Mouse (Mus musculus): ENCODE data around the gene Comtd1. TPM values are rescaled to one million over a fixed set of nuclear protein-coding genes. Genes with fewer than 3 reads are reported as not detected.

The Comtd1 gene
- polyA plus RNA-seq, 1 experiment from 2014 or later, result 59.0 TPM

DNA sequence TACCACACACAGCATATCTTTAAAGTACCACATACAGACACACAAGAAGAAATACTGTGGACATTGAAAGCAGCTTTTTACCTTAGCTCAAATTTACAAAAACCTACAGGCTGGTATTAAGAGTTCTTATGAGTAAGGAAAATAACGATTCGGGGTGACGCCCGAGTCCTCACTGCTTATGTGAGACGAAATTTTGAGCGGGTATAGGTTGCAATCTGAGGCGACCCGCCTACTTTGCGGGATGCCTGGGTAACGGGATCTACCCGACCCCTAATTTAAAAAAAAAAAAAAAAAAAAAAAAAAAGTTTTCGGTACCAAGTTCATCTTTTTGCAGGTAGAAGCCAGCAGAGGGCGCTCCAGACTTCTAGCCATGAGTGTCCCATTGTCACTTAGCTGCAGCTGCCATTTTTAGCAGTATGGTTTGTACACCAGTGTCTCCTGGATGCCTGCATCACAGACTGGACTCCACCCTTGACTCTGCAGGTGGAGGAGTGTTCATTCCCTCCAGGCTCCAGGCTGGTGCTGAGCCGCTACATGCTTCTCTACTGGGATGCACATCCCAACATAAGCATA, 36.1 kb downstream of the Comtd1 start:
- Histone ChIP-seq H3K4me1 (replicated peaks; ENCODE audit: control insufficient read depth, insufficient read depth, low read length) (peaks cover 14% of the 10 kb centered on the region; the same call in 1 of the 2 replicates), H3K27ac (ENCODE audit: low read depth, low read length) (no peak overlapping the region), H3K4me3 (ENCODE audit: low read depth, low read length) (no peak overlapping the region), H3K27me3 (replicated peaks; ENCODE audit: control insufficient read depth, insufficient read depth, low read length) (no peaks in the 10 kb centered on the region), H3K9me3 (ENCODE audit: control insufficient read depth, low read length) (no peaks in the 10 kb centered on the region), H3K36me3 (ENCODE audit: control insufficient read depth, insufficient read depth, low read length) (no peaks in the 10 kb centered on the region), H3K9ac (ENCODE audit: low read depth, low read length) (no peak overlapping the region), H3K4me2 (peak overlapping the region; percentile 44; the same call in 1 of the 2 replicates)
- ATAC-seq (replicated peaks; ENCODE audit: low FRiP score), result peak; percentile 73
- 20% methylated on average over 14 of the region's 14 CpGs for WGBS
- DNase-seq (ENCODE audit: low spot score), result peak; percentile 70

DNA sequence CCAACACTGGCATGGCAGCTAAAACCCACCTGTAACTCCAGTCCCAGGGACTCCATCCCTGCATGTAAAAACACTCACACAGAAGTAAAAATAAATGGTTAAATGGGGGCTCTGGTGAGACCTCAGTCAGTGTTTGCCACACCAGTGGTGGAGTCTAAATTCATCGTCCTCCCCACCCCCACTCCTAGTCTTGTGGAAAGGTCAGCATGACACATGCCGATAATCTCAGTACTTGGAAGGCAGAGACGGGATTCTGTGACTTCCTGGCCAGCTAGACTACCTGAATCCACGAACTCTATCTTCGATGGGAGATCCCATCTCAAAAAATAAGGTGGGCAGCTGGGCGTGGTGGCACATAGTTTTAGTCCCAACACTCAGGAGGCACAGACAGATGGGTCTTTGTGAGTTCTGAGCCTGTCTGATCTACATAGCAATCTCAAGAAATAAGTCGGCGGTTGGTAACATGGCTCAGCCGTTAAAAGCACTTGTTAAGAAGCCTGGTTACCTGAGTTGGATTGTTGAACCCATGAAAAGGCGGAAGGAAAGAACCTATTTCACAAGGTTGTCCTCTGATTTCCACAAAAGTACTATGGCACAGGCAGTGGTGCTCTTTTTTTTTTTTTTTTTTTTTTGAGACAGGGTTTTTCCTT, 36.9 kb downstream of the Comtd1 start:
- H3K36me3 ChIP-seq (ENCODE audit: control insufficient read depth, insufficient read depth, low read length), result no peaks in the 10 kb centered on the region
- ATAC-seq (replicated peaks; ENCODE audit: low FRiP score), result no peak
- H3K27me3 ChIP-seq (replicated peaks; ENCODE audit: control insufficient read depth, insufficient read depth, low read length), result no peaks in the 10 kb centered on the region
- no peak overlapping the region for H3K9ac ChIP-seq (ENCODE audit: low read depth, low read length)
- H3K9me3 ChIP-seq (ENCODE audit: control insufficient read depth, low read length), result no peaks in the 10 kb centered on the region
- H3K27ac ChIP-seq (ENCODE audit: low read depth, low read length), result no peak overlapping the region
- WGBS, result 67% methylated on average over 10 of the region's 10 CpGs
- H3K4me2 ChIP-seq, result no peak overlapping the region
- no peak for DNase-seq (ENCODE audit: low spot score)
- H3K4me1 ChIP-seq (replicated peaks; ENCODE audit: control insufficient read depth, insufficient read depth, low read length), result peaks cover 15% of the 10 kb centered on the region
- no peak overlapping the region for H3K4me3 ChIP-seq (ENCODE audit: low read depth, low read length)

DNA sequence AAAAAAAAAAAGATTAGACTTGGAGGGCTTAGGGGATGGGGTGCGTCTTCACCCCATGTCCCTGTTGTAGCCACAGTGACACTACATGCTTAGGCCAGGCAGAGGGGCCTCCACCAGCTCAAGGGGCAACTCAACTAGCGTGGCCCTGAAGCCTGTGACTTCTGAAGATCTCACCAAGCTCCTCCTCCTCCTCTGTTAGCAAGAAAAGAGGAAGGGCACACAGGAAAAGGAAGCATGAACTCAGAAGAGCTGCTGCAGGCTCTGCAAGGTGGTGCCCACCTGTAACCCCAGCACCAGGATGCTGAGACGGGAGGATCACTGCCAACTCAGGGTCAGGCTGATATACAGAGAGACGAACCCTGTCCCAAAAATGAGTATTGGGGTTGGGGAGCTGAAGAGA, 37.5 kb downstream of the Comtd1 start:
- no peak for DNase-seq (ENCODE audit: low spot score)
- no peak overlapping the region for H3K4me2 ChIP-seq
- WGBS, result 73% methylated on average over 4 of the region's 4 CpGs

DNA sequence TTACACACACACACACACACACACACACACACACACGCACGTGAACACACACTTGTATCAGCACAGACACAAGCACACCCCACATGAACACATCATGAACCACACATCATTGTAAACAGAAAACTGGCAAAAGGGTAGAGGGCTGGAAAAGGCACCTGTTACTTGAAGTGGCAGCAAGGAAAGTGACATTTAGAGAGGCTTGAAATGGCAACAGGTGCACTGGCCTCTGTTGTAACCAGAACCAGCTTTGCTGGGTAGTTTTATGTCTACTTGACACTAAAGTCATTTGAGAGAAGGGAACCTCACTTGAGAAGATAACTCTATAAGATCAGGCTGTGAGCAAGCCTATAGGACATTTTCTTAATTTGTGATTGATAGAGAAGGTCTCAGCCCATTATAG, 39.4 kb downstream of the Comtd1 start:
- Histone ChIP-seq H3K27ac (ENCODE audit: low read depth, low read length) (no peak overlapping the region), H3K4me3 (ENCODE audit: low read depth, low read length) (no peak overlapping the region), H3K36me3 (ENCODE audit: control insufficient read depth, insufficient read depth, low read length) (no peaks in the 10 kb centered on the region), H3K9ac (ENCODE audit: low read depth, low read length) (no peak overlapping the region), H3K4me2 (no peak overlapping the region), H3K27me3 (replicated peaks; ENCODE audit: control insufficient read depth, insufficient read depth, low read length) (no peaks in the 10 kb centered on the region), H3K4me1 (replicated peaks; ENCODE audit: control insufficient read depth, insufficient read depth, low read length) (peaks cover 18% of the 10 kb centered on the region), H3K9me3 (ENCODE audit: control insufficient read depth, low read length) (no peaks in the 10 kb centered on the region)
- DNase-seq (ENCODE audit: low spot score) (no peak), ATAC-seq (replicated peaks; ENCODE audit: low FRiP score) (no peak)
- 86% methylated on average over 2 of the region's 2 CpGs for WGBS

More for the DNA sequence above, 37.5 kb downstream of the Comtd1 start:
- ATAC-seq (replicated peaks; ENCODE audit: low FRiP score), result 0 out of 2 replicates have a peak, but pooled peaks have one; percentile 6
- Histone ChIP-seq H3K27ac (ENCODE audit: low read depth, low read length) (no peak overlapping the region), H3K27me3 (replicated peaks; ENCODE audit: control insufficient read depth, insufficient read depth, low read length) (no peaks in the 10 kb centered on the region), H3K4me3 (ENCODE audit: low read depth, low read length) (no peak overlapping the region), H3K36me3 (ENCODE audit: control insufficient read depth, insufficient read depth, low read length) (no peaks in the 10 kb centered on the region), H3K9me3 (ENCODE audit: control insufficient read depth, low read length) (no peaks in the 10 kb centered on the region), H3K9ac (ENCODE audit: low read depth, low read length) (no peak overlapping the region), H3K4me1 (replicated peaks; ENCODE audit: control insufficient read depth, insufficient read depth, low read length) (peaks cover 18% of the 10 kb centered on the region)

DNA sequence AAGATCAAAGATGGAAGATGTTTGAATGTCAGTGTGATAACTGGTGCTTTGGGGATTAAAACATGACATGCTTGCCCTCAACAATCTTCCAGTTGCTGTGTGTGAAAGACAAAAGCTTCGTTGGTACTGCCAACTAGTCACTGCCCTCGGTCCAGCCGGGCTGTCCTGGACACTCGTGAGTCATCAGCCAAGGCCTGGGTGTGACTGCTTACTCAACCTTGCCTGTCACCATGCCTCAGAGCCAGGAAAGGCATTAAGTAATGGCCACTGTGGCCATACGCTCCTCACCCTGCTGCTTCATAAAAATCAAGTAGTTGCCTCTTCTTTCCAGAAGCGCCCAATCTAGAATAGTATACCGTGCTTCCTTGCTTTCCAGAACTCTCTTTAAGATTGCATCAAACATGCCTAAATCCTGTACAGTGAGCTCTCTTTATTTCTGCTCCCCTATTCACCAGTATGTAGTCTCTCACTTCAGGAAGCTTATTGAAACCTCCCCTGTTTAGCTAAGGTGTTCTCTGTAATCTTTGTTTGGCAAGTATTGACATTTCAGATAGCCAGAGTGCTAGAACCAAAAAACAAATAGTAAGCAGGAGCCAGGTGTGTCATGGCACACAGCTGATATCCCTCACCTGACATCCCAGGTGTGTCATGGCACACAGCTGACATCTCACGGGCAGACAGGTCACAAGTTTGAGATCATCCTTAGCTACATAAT, 40.4 kb downstream of the Comtd1 start:
- Histone ChIP-seq H3K27ac (ENCODE audit: low read depth, low read length) (no peak overlapping the region), H3K4me3 (ENCODE audit: low read depth, low read length) (no peak overlapping the region), H3K9me3 (ENCODE audit: control insufficient read depth, low read length) (no peaks in the 10 kb centered on the region), H3K4me2 (no peak overlapping the region), H3K36me3 (ENCODE audit: control insufficient read depth, insufficient read depth, low read length) (no peaks in the 10 kb centered on the region), H3K27me3 (replicated peaks; ENCODE audit: control insufficient read depth, insufficient read depth, low read length) (no peaks in the 10 kb centered on the region), H3K4me1 (replicated peaks; ENCODE audit: control insufficient read depth, insufficient read depth, low read length) (peaks cover 16% of the 10 kb centered on the region), H3K9ac (ENCODE audit: low read depth, low read length) (no peak overlapping the region)
- ATAC-seq (replicated peaks; ENCODE audit: low FRiP score) (no peak), DNase-seq (ENCODE audit: low spot score) (no peak)
- 81% methylated on average over 8 of the region's 8 CpGs for WGBS

DNA sequence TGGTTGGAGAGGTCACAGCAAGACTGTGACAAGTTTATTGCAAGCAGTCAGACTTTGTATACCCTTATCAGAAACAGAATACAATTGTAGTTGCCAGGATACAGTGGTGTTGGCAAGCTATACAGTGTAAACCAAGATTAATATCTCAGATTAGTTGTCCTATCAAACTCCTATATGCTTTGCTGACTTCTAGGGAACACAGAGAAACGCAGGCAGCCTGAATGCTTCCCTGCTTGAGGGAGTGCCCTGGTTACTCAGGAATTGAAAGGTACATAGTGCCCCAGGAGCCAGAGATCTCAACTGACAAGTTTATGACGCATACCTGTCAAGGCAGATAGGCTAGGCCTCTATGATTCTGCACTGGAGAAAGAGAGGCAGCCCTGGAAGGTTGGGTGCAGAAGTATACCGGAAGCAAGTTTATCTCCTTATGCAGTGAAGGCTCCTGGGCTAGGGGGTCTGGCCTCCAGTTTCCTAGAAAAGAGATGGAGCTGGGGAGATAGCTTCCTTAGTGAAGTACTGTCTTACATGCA, 42.1 kb downstream of the Comtd1 start:
- peak overlapping the region; percentile 1; the same call in 1 of the 2 replicates for H3K4me2 ChIP-seq
- no peak overlapping the region for H3K9ac ChIP-seq (ENCODE audit: low read depth, low read length)
- no peaks in the 10 kb centered on the region for H3K27me3 ChIP-seq (replicated peaks; ENCODE audit: control insufficient read depth, insufficient read depth, low read length)
- ATAC-seq (replicated peaks; ENCODE audit: low FRiP score), result peak; percentile 87
- no peak overlapping the region for H3K4me3 ChIP-seq (ENCODE audit: low read depth, low read length)
- no peaks in the 10 kb centered on the region for H3K9me3 ChIP-seq (ENCODE audit: control insufficient read depth, low read length)
- H3K4me1 ChIP-seq (replicated peaks; ENCODE audit: control insufficient read depth, insufficient read depth, low read length), result peaks cover 11% of the 10 kb centered on the region
- no peak for DNase-seq (ENCODE audit: low spot score)
- WGBS, result 48% methylated on average over 3 of the region's 3 CpGs
- H3K36me3 ChIP-seq (ENCODE audit: control insufficient read depth, insufficient read depth, low read length), result no peaks in the 10 kb centered on the region
- H3K27ac ChIP-seq (ENCODE audit: low read depth, low read length), result peak overlapping the region; percentile 70

DNA sequence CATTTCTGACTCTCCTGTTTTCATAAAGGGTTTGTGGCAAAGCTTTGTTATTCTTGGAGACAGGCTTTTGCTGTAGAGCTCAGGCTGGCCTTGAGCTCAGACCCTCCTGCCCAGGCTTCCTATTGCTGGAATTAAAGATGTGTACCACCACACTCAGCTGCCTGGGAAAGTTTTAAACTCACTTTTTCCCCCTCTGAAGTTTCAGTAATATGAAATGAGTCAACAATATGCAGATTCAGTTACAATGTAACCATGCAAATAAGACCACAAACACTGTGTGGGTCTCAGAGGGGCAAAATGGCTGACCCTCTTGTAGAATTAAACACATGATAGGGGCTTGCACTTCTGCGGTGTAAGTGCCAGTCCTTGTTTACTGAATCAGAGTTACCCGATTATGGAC, 42.6 kb downstream of the Comtd1 start:
- Histone ChIP-seq H3K9me3 (ENCODE audit: control insufficient read depth, low read length) (no peaks in the 10 kb centered on the region), H3K36me3 (ENCODE audit: control insufficient read depth, insufficient read depth, low read length) (no peaks in the 10 kb centered on the region), H3K4me3 (ENCODE audit: low read depth, low read length) (no peak overlapping the region), H3K27ac (ENCODE audit: low read depth, low read length) (peak overlapping the region; percentile 70; the same call in 1 of the 2 replicates), H3K4me1 (replicated peaks; ENCODE audit: control insufficient read depth, insufficient read depth, low read length) (peaks cover 11% of the 10 kb centered on the region), H3K9ac (ENCODE audit: low read depth, low read length) (no peak overlapping the region), H3K4me2 (no peak overlapping the region), H3K27me3 (replicated peaks; ENCODE audit: control insufficient read depth, insufficient read depth, low read length) (no peaks in the 10 kb centered on the region)
- DNase-seq (ENCODE audit: low spot score) (no peak), ATAC-seq (replicated peaks; ENCODE audit: low FRiP score) (no peak)
- 70% methylated on average over 2 of the region's 2 CpGs for WGBS

DNA sequence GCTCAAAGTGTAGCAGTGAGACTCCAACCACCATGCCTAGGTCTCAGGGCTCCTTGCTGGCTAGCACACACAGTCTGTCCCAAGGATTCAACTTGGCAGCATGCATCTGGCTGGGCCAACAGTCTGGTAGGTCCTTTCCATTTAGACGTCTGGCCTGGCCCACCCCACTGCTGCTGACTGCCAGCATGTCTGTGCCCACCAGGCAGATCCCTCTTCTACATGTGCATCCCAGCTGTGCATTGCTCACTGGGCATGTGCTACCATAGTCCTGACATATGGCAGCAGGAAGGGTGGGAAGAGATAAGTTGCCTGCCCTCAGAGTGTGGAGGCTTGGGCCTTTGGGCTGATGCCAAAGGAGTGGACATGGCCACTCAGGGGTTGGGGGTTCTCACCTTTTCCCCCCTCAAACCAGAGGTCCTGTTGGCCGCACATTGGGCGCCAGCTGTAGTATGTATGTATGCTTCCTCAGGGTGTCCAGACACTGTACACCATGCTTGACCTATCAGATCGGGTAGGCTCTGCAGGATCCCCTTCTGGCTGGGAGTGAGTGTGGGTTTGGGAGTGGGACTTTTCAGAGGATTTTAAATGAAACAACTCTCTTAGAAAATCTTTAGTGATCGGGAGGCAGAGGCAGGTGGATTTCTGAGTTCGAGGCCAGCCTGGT, 46.1 kb downstream of the Comtd1 start:
- Histone ChIP-seq H3K4me3 (ENCODE audit: low read depth, low read length) (no peak overlapping the region), H3K9ac (ENCODE audit: low read depth, low read length) (no peak overlapping the region), H3K36me3 (ENCODE audit: control insufficient read depth, insufficient read depth, low read length) (no peaks in the 10 kb centered on the region), H3K9me3 (ENCODE audit: control insufficient read depth, low read length) (no peaks in the 10 kb centered on the region), H3K4me2 (no peak overlapping the region), H3K27me3 (replicated peaks; ENCODE audit: control insufficient read depth, insufficient read depth, low read length) (no peaks in the 10 kb centered on the region), H3K4me1 (replicated peaks; ENCODE audit: control insufficient read depth, insufficient read depth, low read length) (peaks cover 4% of the 10 kb centered on the region), H3K27ac (ENCODE audit: low read depth, low read length) (no peak overlapping the region)
- ATAC-seq (replicated peaks; ENCODE audit: low FRiP score) (no peak), DNase-seq (ENCODE audit: low spot score) (no peak)
- 87% methylated on average over 6 of the region's 6 CpGs for WGBS

Measured in liver, embryonic 11.5 days (tissue).